Comparison of ENCODE assay signal across 21 mouse cellular contexts in genomic region chr16:91880869-91881767, GRCm38 (mm10).
A peak's percentile ranks its signal among the peaks of the same experiment; 100 is the strongest.
DNase-seq lines count a peak whose midpoint lies in the region; ATAC-seq and TF ChIP-seq lines count a peak whose summit lies in the region.
"Had no signal": no experiment of that assay in that cellular context is flagged by ENCODE, and none has a peak within 500 bp of the region (broad histone marks: within the 10 kb centered on the region; RNA-seq: fewer than 3 reads in every experiment).

No protein-coding gene starts in this region.

- peak overlapping the region; percentile 47 for H3K27ac ChIP-seq in forebrain, embryonic 15.5 days (replicated peaks)
- no peak overlapping the region for H3K27ac ChIP-seq in forebrain, embryonic 12.5 days
- peak overlapping the region; percentile 84 for H3K27ac ChIP-seq in limb, embryonic 12.5 days
- no peak overlapping the region; the same call in 1 of the 2 replicates for H3K27ac ChIP-seq in limb, embryonic 10.5 days
- no peak overlapping the region for H3K27ac ChIP-seq in liver, postnatal 0 days (ENCODE audit: low read depth)
- H3K27ac ChIP-seq in hindbrain, embryonic 12.5 days = no peak overlapping the region
- H3K27ac ChIP-seq: heart, embryonic 15.5 days; hindbrain, embryonic 14.5 days; lung, embryonic 15.5 days; midbrain, embryonic 15.5 days had no signal

- peaks cover 8% of the 10 kb centered on the region; the same call in 1 of the 2 replicates for H3K4me1 ChIP-seq in forebrain, embryonic 15.5 days
- peaks cover 12% of the 10 kb centered on the region for H3K4me1 ChIP-seq in forebrain, embryonic 12.5 days
- peaks cover 46% of the 10 kb centered on the region for H3K4me1 ChIP-seq in limb, embryonic 12.5 days (replicated peaks)
- peaks cover 32% of the 10 kb centered on the region for H3K4me1 ChIP-seq in limb, embryonic 10.5 days
- H3K4me1 ChIP-seq in liver, postnatal 0 days (ENCODE audit: insufficient read depth) = peaks cover 2% of the 10 kb centered on the region; the same call in 1 of the 2 replicates
- peaks cover 18% of the 10 kb centered on the region for H3K4me1 ChIP-seq in hindbrain, embryonic 12.5 days

- H3K4me3 ChIP-seq in forebrain, embryonic 15.5 days = no peak overlapping the region
- H3K4me3 ChIP-seq in forebrain, embryonic 12.5 days (replicated peaks) = no peak overlapping the region
- no peak overlapping the region for H3K4me3 ChIP-seq in limb, embryonic 12.5 days (replicated peaks)
- H3K4me3 ChIP-seq in limb, embryonic 10.5 days = no peak overlapping the region
- no peak overlapping the region for H3K4me3 ChIP-seq in liver, postnatal 0 days (ENCODE audit: low read depth, low read length)
- H3K4me3 ChIP-seq in hindbrain, embryonic 12.5 days = no peak overlapping the region
- H3K4me3 ChIP-seq: embryonic facial prominence, embryonic 13.5 days; heart, embryonic 15.5 days; lung, embryonic 15.5 days; midbrain, embryonic 15.5 days had no signal

- no peaks in the 10 kb centered on the region for H3K9me3 ChIP-seq in forebrain, embryonic 15.5 days
- no peaks in the 10 kb centered on the region; the same call in 1 of the 2 replicates for H3K9me3 ChIP-seq in forebrain, embryonic 12.5 days
- peaks cover 4% of the 10 kb centered on the region; the same call in 1 of the 2 replicates for H3K9me3 ChIP-seq in limb, embryonic 12.5 days
- no peaks in the 10 kb centered on the region; the same call in 1 of the 2 replicates for H3K9me3 ChIP-seq in limb, embryonic 10.5 days (replicated peaks)
- no peaks in the 10 kb centered on the region for H3K9me3 ChIP-seq in liver, postnatal 0 days (ENCODE audit: low read length)
- no peaks in the 10 kb centered on the region for H3K9me3 ChIP-seq in hindbrain, embryonic 12.5 days (replicated peaks)
- H3K9me3 ChIP-seq: heart, embryonic 15.5 days; lung, embryonic 15.5 days; midbrain, embryonic 15.5 days had no signal

- no peak for ATAC-seq in forebrain, embryonic 15.5 days (replicated peaks)
- ATAC-seq in forebrain, embryonic 12.5 days (ENCODE audit: low FRiP score) = no peak
- ATAC-seq in limb, embryonic 12.5 days (ENCODE audit: insufficient number of reproducible peaks, insufficient read depth, low FRiP score, low TSS enrichment, low read depth) = no peak
- peak; percentile 71 for ATAC-seq in liver, postnatal 0 days
- ATAC-seq in hindbrain, embryonic 12.5 days (ENCODE audit: low FRiP score) = no peak
- ATAC-seq: inflammation-experienced regulatory T-cells, adult 6 months; midbrain, embryonic 15.5 days had no signal

- peaks cover 15% of the 10 kb centered on the region; the same call in 1 of the 2 replicates for H3K36me3 ChIP-seq in forebrain, embryonic 15.5 days
- peaks cover 22% of the 10 kb centered on the region for H3K36me3 ChIP-seq in forebrain, embryonic 12.5 days (replicated peaks)
- 0 out of 2 replicates have a peak, but pooled peaks cover 4% of the 10 kb centered on the region for H3K36me3 ChIP-seq in limb, embryonic 12.5 days
- 0 out of 2 replicates have a peak, but pooled peaks cover 2% of the 10 kb centered on the region for H3K36me3 ChIP-seq in limb, embryonic 10.5 days
- no peaks in the 10 kb centered on the region for H3K36me3 ChIP-seq in liver, postnatal 0 days (replicated peaks; ENCODE audit: insufficient read depth, low read length)
- peaks cover 33% of the 10 kb centered on the region for H3K36me3 ChIP-seq in hindbrain, embryonic 12.5 days
- H3K36me3 ChIP-seq: heart, embryonic 15.5 days; lung, embryonic 15.5 days had no signal

- no peak overlapping the region for H3K4me2 ChIP-seq in forebrain, embryonic 15.5 days (replicated peaks)
- H3K4me2 ChIP-seq in forebrain, embryonic 12.5 days = no peak overlapping the region
- no peak overlapping the region for H3K4me2 ChIP-seq in limb, embryonic 12.5 days
- no peak overlapping the region for H3K4me2 ChIP-seq in liver, postnatal 0 days (ENCODE audit: low read depth, low read length)
- H3K4me2 ChIP-seq in hindbrain, embryonic 12.5 days (replicated peaks) = no peak overlapping the region
- H3K4me2 ChIP-seq: heart, embryonic 15.5 days; hindbrain, embryonic 14.5 days; lung, embryonic 15.5 days; midbrain, embryonic 15.5 days had no signal

- no peaks in the 10 kb centered on the region for H3K27me3 ChIP-seq in forebrain, embryonic 15.5 days
- H3K27me3 ChIP-seq in forebrain, embryonic 12.5 days = no peaks in the 10 kb centered on the region
- H3K27me3 ChIP-seq in limb, embryonic 12.5 days = no peaks in the 10 kb centered on the region
- H3K27me3 ChIP-seq in limb, embryonic 10.5 days (ENCODE audit: low read depth, poor library complexity, severe bottlenecking) = no peaks in the 10 kb centered on the region
- H3K27me3 ChIP-seq in liver, postnatal 0 days (ENCODE audit: insufficient read depth, low read length) = no peaks in the 10 kb centered on the region
- H3K27me3 ChIP-seq in hindbrain, embryonic 12.5 days = no peaks in the 10 kb centered on the region
- H3K27me3 ChIP-seq: embryonic facial prominence, embryonic 13.5 days; heart, embryonic 15.5 days; lung, embryonic 15.5 days; midbrain, embryonic 15.5 days had no signal

- TF ChIP-seq CTCF in liver, postnatal 0 days (IDR thresholded peaks at IDR 0.05; ENCODE audit: low read depth) = no peak

- TF ChIP-seq EP300 in liver, postnatal 0 days (IDR thresholded peaks at IDR 0.05; ENCODE audit: low read depth) = peak; percentile 35; the same call in 1 of the 2 replicates

- WGBS in forebrain, embryonic 15.5 days = 86% methylated on average over 11 of the region's 11 CpGs
- 96% methylated on average over 11 of the region's 11 CpGs for WGBS in forebrain, embryonic 12.5 days
- 93% methylated on average over 11 of the region's 11 CpGs for WGBS in limb, embryonic 12.5 days
- WGBS in limb, embryonic 10.5 days = 93% methylated on average over 11 of the region's 11 CpGs
- WGBS in liver, postnatal 0 days (ENCODE audit: insufficient replicate concordance) = 71% methylated on average over 11 of the region's 11 CpGs
- WGBS in hindbrain, embryonic 12.5 days = 95% methylated on average over 11 of the region's 11 CpGs

- no peak for DNase-seq in limb, embryonic 10.5 days (ENCODE audit: low spot score)
- DNase-seq in brain, adult 2 months (ENCODE audit: low read depth, low spot score) = peak; percentile 58
- DNase-seq in liver, postnatal 0 days = no peak
- no peak for DNase-seq in spleen, postnatal 10 days (ENCODE audit: low spot score in 2 of 2)
- DNase-seq: adrenal gland, postnatal 36 days; cerebellum, adult 18-20 months; embryo, embryonic 11 days; heart, postnatal 36 days; kidney, adult 18-20 months; lung, postnatal 4 days; right cerebral cortex, adult 18-20 months had no signal

- H3K9ac ChIP-seq in forebrain, embryonic 15.5 days (replicated peaks) = no peak overlapping the region
- H3K9ac ChIP-seq in forebrain, embryonic 12.5 days = no peak overlapping the region
- H3K9ac ChIP-seq in limb, embryonic 12.5 days (replicated peaks) = no peak overlapping the region
- H3K9ac ChIP-seq in liver, postnatal 0 days (replicated peaks) = no peak overlapping the region
- H3K9ac ChIP-seq in hindbrain, embryonic 12.5 days = no peak overlapping the region
- H3K9ac ChIP-seq: embryonic facial prominence, embryonic 13.5 days; heart, embryonic 15.5 days; hindbrain, embryonic 14.5 days; lung, embryonic 15.5 days; midbrain, embryonic 15.5 days had no signal

Comparison
In these comparisons a context has a peak if more than half of its experiments do, and no peak if none do; other contexts are left out.
1. H3K27ac ChIP-seq: peak in forebrain, embryonic 15.5 days (single experiment) and limb, embryonic 12.5 days (single experiment); none in forebrain, embryonic 12.5 days (single experiment), limb, embryonic 10.5 days (single experiment), liver, postnatal 0 days (single experiment) and hindbrain, embryonic 12.5 days (single experiment).